Comparison of ENCODE assay signal across 8 mouse cellular contexts in the genomic region with DNA sequence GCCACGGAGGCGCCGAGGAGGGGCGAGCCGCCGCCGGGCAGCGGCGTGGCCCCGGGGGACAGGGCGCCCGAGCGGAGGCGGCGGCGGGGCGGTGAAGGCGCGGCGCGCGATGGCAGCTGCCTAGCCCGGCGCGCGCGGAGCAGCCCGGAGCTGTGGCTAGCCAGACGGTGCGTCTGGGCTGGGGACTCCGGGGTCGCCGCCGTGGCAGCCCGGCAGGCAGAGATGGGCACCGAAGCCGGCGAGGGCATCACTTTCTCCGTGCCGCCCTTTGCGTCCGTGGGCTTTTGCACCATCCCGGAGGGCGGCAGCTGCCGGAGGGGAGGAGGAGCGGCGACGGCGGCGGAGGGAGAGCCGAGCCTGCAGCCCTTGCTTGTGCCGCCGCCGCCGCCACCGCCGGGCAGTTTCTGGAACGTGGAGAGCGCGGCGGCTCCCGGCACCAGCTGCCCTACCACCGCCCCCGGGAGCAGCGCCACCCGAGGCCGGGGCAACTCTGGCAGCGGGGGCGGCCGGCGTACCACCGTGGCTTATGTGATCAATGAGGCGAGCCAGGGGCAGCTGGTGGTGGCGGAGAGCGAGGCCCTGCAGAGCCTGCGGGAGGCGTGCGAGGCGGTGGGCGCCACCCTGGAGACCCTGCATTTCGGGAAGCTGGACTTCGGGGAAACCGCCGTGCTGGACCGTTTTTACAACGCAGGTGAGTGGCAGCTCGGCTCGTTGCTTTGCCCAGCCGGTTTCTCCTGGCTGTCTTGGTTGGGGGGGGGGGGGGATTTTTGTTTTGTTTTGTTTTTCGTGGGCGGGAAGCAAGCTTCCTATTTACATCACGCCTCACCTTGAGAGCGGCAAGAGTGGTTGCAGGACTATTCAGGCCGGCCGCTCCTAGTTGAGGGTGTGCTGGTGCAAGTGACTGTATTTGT. TPM values are rescaled to one million over a fixed set of nuclear protein-coding genes. Genes with fewer than 3 reads are reported as not detected.
DNase-seq lines count a peak whose midpoint lies in the region; ATAC-seq and TF ChIP-seq lines count a peak whose summit lies in the region.

Gene Map3k5 (plus strand): TSS at position 89 of the 911 bp plus-strand sequence.

- peak; percentile 46 for DNase-seq in layer of hippocampus, adult 11-12 months (ENCODE audit: low spot score)
- DNase-seq in layer of hippocampus, adult 9-10 months (ENCODE audit: low spot score): no peak
- DNase-seq in cerebellum, adult 2 months: peak in 1 of 2 experiments; percentile 69
- peak in 1 of 2 experiments; percentile 44 for DNase-seq in frontal cortex, adult 2 months (ENCODE audit: extremely low spot score in 1 of 2, low spot score in 1 of 2)
- DNase-seq in hindbrain, postnatal 0 days (ENCODE audit: low spot score): peak; percentile 53
- peak; percentile 56 for DNase-seq in left cerebral cortex, postnatal 4 days
- DNase-seq in mesoderm, embryonic 11.5 days (ENCODE audit: low read depth, low spot score): peak; percentile 34

- no peak for TF ChIP-seq CTCF in cerebellum, adult 2 months (IDR thresholded peaks at IDR 0.05; ENCODE audit: borderline replicate concordance, insufficient read depth, low read depth, low read length)
- TF ChIP-seq CTCF in hindbrain, postnatal 0 days (IDR thresholded peaks at IDR 0.05; ENCODE audit: low read depth): peak; percentile 34

- H3K4me3 ChIP-seq in cerebellum, adult 2 months (replicated peaks; ENCODE audit: insufficient read depth, low read depth, low read length): peak within 1 kb of the TSS; percentile 88
- peak within 1 kb of the TSS; percentile 85 for H3K4me3 ChIP-seq in hindbrain, postnatal 0 days (ENCODE audit: low read length)
- peak within 1 kb of the TSS; percentile 72 for H3K4me3 ChIP-seq in stomach, embryonic 14.5 days (ENCODE audit: low read depth, low read length)

- TF ChIP-seq POLR2A in cerebellum, adult 2 months (IDR thresholded peaks at IDR 0.05; ENCODE audit: borderline replicate concordance, insufficient read depth, low read length): no peak

- intact Hi-C loops in left cerebral cortex, postnatal 4 days (cut with DNase I): loop anchor here (5.0 kb wide), 1 partner anchor 138 kb away; no protein-coding TSS in a partner anchor

- H3K27me3 ChIP-seq in cerebellum, adult 2 months (ENCODE audit: control insufficient read depth, insufficient read depth, low read length): no peaks in the 10 kb centered on the region
- H3K27me3 ChIP-seq in hindbrain, postnatal 0 days (ENCODE audit: insufficient read depth, low read length): 0 out of 2 replicates have a peak, but pooled peaks cover 9% of the 10 kb centered on the region
- H3K27me3 ChIP-seq in stomach, embryonic 14.5 days (ENCODE audit: control insufficient read depth, insufficient read depth, low read length): no peaks in the 10 kb centered on the region

- WGBS in cerebellum, adult 2 months: under 1% methylated on average over 92 of the region's 95 CpGs
- WGBS in hindbrain, postnatal 0 days: under 1% methylated on average over 64 of the region's 95 CpGs
- under 1% methylated on average over 86 of the region's 95 CpGs for WGBS in stomach, embryonic 14.5 days

- peak within 1 kb of the TSS; percentile 91 for H3K4me2 ChIP-seq in hindbrain, postnatal 0 days (ENCODE audit: low read depth, low read length)
- H3K4me2 ChIP-seq in stomach, embryonic 14.5 days (replicated peaks; ENCODE audit: low read depth, low read length): peak within 1 kb of the TSS; percentile 95

- no peaks in the 10 kb centered on the region for H3K9me3 ChIP-seq in hindbrain, postnatal 0 days (ENCODE audit: low read length)
- no peaks in the 10 kb centered on the region for H3K9me3 ChIP-seq in stomach, embryonic 14.5 days (ENCODE audit: control insufficient read depth, low read depth, low read length)

- peak within 1 kb of the TSS; percentile 80 for H3K27ac ChIP-seq in cerebellum, adult 2 months (ENCODE audit: insufficient read depth, low read length)
- peak within 1 kb of the TSS; percentile 66 for H3K27ac ChIP-seq in hindbrain, postnatal 0 days
- peak within 1 kb of the TSS; percentile 83 for H3K27ac ChIP-seq in stomach, embryonic 14.5 days (ENCODE audit: low read length)

- peak; percentile 78 for ATAC-seq in hindbrain, postnatal 0 days
- ATAC-seq in stomach, embryonic 14.5 days (ENCODE audit: insufficient number of reproducible peaks, insufficient read depth, low FRiP score, low read depth): peak; percentile 69

- peaks cover 8% of the 10 kb centered on the region for H3K4me1 ChIP-seq in cerebellum, adult 2 months (ENCODE audit: control insufficient read depth, insufficient read depth, low read length)
- H3K4me1 ChIP-seq in hindbrain, postnatal 0 days (ENCODE audit: insufficient read depth, low read length): no peaks in the 10 kb centered on the region; the same call in 1 of the 2 replicates
- peaks cover 23% of the 10 kb centered on the region; the same call in 1 of the 2 replicates for H3K4me1 ChIP-seq in stomach, embryonic 14.5 days (ENCODE audit: control insufficient read depth, insufficient read depth, low read length)

- no peaks in the 10 kb centered on the region for H3K36me3 ChIP-seq in hindbrain, postnatal 0 days (ENCODE audit: insufficient read depth, low read length)
- no peaks in the 10 kb centered on the region for H3K36me3 ChIP-seq in stomach, embryonic 14.5 days (ENCODE audit: control insufficient read depth, insufficient read depth, low read length)

- peak within 1 kb of the TSS; percentile 64 for H3K9ac ChIP-seq in hindbrain, postnatal 0 days (replicated peaks; ENCODE audit: low read length)
- H3K9ac ChIP-seq in stomach, embryonic 14.5 days (replicated peaks; ENCODE audit: low read depth, low read length): peak within 1 kb of the TSS; percentile 82

RNA-seq across cellular contexts. Expression of gene Map3k5, which starts in this region (rescaled TPM):
- 12.1 and 14.4 TPM in 2 replicates for polyA plus RNA-seq in cerebellum, adult 2 months (2012; rRNA removed)
- 10.5 and 10.9 TPM in 2 replicates for polyA plus RNA-seq in frontal cortex, adult 2 months (2012; rRNA removed)
- total RNA-seq in hindbrain, postnatal 0 days (2014; rRNA removed): 4.6 and 5.5 TPM in 2 replicates
- 0.91 and 1.4 TPM in 2 replicates for polyA plus RNA-seq in hindbrain, postnatal 0 days (2015; fragmentation: Nextera tagmentation; extraction: Ambion mirVana)
- 10 to 100 TPM; 21.3 to 23.4 TPM for total RNA-seq in left cerebral cortex, postnatal 4 days (2021)
- 4.6 and 5.0 TPM in 2 replicates for polyA plus RNA-seq in stomach, embryonic 14.5 days (2014; fragmentation: Nextera tagmentation; extraction: Ambion mirVana)
